Mouse (Mus musculus): Measurements from ENCODE around the gene Erc2. TPM values are rescaled to one million over a fixed set of nuclear protein-coding genes. Genes with fewer than 3 reads are reported as not detected.

Erc2 gene
- polyA plus RNA-seq, 2 experiments = 0.52 to 0.99 TPM

- Histone ChIP-seq H3K4me1 (replicated peaks; ENCODE audit: control insufficient read depth in 2 of 2, insufficient read depth in 2 of 2, low read length in 1 of 2) (no peaks in the 10 kb centered on the region), H3K9me3 (ENCODE audit: control insufficient read depth, low read length) (no peaks in the 10 kb centered on the region), H3K27ac (no peak overlapping the region), H3K4me3 (ENCODE audit: insufficient read depth in 1 of 2, low read depth in 2 of 2, low read length in 2 of 2) (no peak overlapping the region), H3K27me3 (ENCODE audit: control insufficient read depth, insufficient read depth, low read length) (peaks cover 31% of the 10 kb centered on the region), H3K36me3 (replicated peaks; ENCODE audit: control insufficient read depth, insufficient read depth, low read depth) (no peaks in the 10 kb centered on the region), H3K4me2 (ENCODE audit: low read depth) (no peak overlapping the region), H3K9ac (replicated peaks) (no peak overlapping the region)
- 47% methylated on average over 12 of the region's 12 CpGs for WGBS (ENCODE audit: insufficient replicate concordance)
- DNase-seq (ENCODE audit: low read depth in 3 of 3, low spot score in 3 of 3) (no peak), ATAC-seq (ENCODE audit: insufficient read depth) (no peak)
- TF ChIP-seq EP300 (IDR thresholded peaks at IDR 0.05; ENCODE audit: low read depth) (no peak), CTCF (IDR thresholded peaks at IDR 0.05; ENCODE audit: low read depth) (no peak)
Observed at GRCm38 (mm10) chr14:28501216-28501878, 879.1 kb downstream of the Erc2 start.

GRCm38 (mm10) chr14:28503276-28503675 is 881.0 kb downstream of the Erc2 start:
- no peak for DNase-seq (ENCODE audit: low read depth in 3 of 3, low spot score in 3 of 3)
- peaks cover 50% of the 10 kb centered on the region for H3K27me3 ChIP-seq (ENCODE audit: control insufficient read depth, insufficient read depth, low read length)
- TF ChIP-seq CTCF (IDR thresholded peaks at IDR 0.05; ENCODE audit: low read depth) (no peak), EP300 (IDR thresholded peaks at IDR 0.05; ENCODE audit: low read depth) (no peak)
- H3K4me2 ChIP-seq (ENCODE audit: low read depth) = no peak overlapping the region
- 41% methylated on average over 2 of the region's 2 CpGs for WGBS (ENCODE audit: insufficient replicate concordance)
- no peak overlapping the region for H3K27ac ChIP-seq
- no peak overlapping the region for H3K9ac ChIP-seq (replicated peaks)
- no peaks in the 10 kb centered on the region for H3K36me3 ChIP-seq (replicated peaks; ENCODE audit: control insufficient read depth, insufficient read depth, low read depth)
- no peak for ATAC-seq (ENCODE audit: insufficient read depth)
- H3K9me3 ChIP-seq (ENCODE audit: control insufficient read depth, low read length) = no peaks in the 10 kb centered on the region
- H3K4me3 ChIP-seq (ENCODE audit: insufficient read depth in 1 of 2, low read depth in 2 of 2, low read length in 2 of 2) = no peak overlapping the region
- H3K4me1 ChIP-seq (replicated peaks; ENCODE audit: control insufficient read depth in 2 of 2, insufficient read depth in 2 of 2, low read length in 1 of 2) = no peaks in the 10 kb centered on the region

- no peaks in the 10 kb centered on the region for H3K4me1 ChIP-seq (replicated peaks; ENCODE audit: control insufficient read depth in 2 of 2, insufficient read depth in 2 of 2, low read length in 1 of 2)
- H3K36me3 ChIP-seq (replicated peaks; ENCODE audit: control insufficient read depth, insufficient read depth, low read depth) = no peaks in the 10 kb centered on the region
- H3K27ac ChIP-seq = no peak within 1 kb of the TSS
- H3K27me3 ChIP-seq (ENCODE audit: control insufficient read depth, insufficient read depth, low read length) = peaks cover 61% of the 10 kb centered on the region
- no peak for TF ChIP-seq EP300 (IDR thresholded peaks at IDR 0.05; ENCODE audit: low read depth)
- TF ChIP-seq CTCF (IDR thresholded peaks at IDR 0.05; ENCODE audit: low read depth) = no peak
- H3K4me3 ChIP-seq (ENCODE audit: insufficient read depth in 1 of 2, low read depth in 2 of 2, low read length in 2 of 2) = peak within 1 kb of the TSS; percentile 32 to 40
- no peaks in the 10 kb centered on the region for H3K9me3 ChIP-seq (ENCODE audit: control insufficient read depth, low read length)
- no peak for ATAC-seq (ENCODE audit: insufficient read depth)
- no peak for DNase-seq (ENCODE audit: low read depth in 3 of 3, low spot score in 3 of 3)
- H3K4me2 ChIP-seq (ENCODE audit: low read depth) = peak within 1 kb of the TSS; percentile 51
- H3K9ac ChIP-seq (replicated peaks) = no peak within 1 kb of the TSS
- WGBS (ENCODE audit: insufficient replicate concordance) = 2% methylated on average over 51 of the region's 53 CpGs
Observed at GRCm38 (mm10) chr14:28504101-28505050, 882.1 kb downstream of the Erc2 start, which contains the start of gene Wnt5a. Gene Wnt5a, plus strand, starts transcription at chr14:28504750.

- ATAC-seq (ENCODE audit: insufficient read depth) = no peak
- under 1% methylated on average over 21 of the region's 22 CpGs for WGBS (ENCODE audit: insufficient replicate concordance)
- Histone ChIP-seq H3K36me3 (replicated peaks; ENCODE audit: control insufficient read depth, insufficient read depth, low read depth) (no peaks in the 10 kb centered on the region), H3K9ac (replicated peaks) (no peak overlapping the region), H3K27me3 (ENCODE audit: control insufficient read depth, insufficient read depth, low read length) (peaks cover 69% of the 10 kb centered on the region), H3K4me3 (ENCODE audit: insufficient read depth in 1 of 2, low read depth in 2 of 2, low read length in 2 of 2) (peak overlapping the region; percentile 32 to 40), H3K4me2 (ENCODE audit: low read depth) (peak overlapping the region; percentile 51), H3K9me3 (ENCODE audit: control insufficient read depth, low read length) (no peaks in the 10 kb centered on the region), H3K27ac (no peak overlapping the region), H3K4me1 (replicated peaks; ENCODE audit: control insufficient read depth in 2 of 2, insufficient read depth in 2 of 2, low read length in 1 of 2) (no peaks in the 10 kb centered on the region)
- TF ChIP-seq CTCF (IDR thresholded peaks at IDR 0.05; ENCODE audit: low read depth) = no peak
- no peak for TF ChIP-seq EP300 (IDR thresholded peaks at IDR 0.05; ENCODE audit: low read depth)
- no peak for DNase-seq (ENCODE audit: low read depth in 3 of 3, low spot score in 3 of 3)
Observed at GRCm38 (mm10) chr14:28505051-28505585, 882.9 kb downstream of the Erc2 start.

All from liver, embryonic 14.5 days (tissue).